ENCODE assay signal across 25 mouse cellular contexts in the genomic region with DNA sequence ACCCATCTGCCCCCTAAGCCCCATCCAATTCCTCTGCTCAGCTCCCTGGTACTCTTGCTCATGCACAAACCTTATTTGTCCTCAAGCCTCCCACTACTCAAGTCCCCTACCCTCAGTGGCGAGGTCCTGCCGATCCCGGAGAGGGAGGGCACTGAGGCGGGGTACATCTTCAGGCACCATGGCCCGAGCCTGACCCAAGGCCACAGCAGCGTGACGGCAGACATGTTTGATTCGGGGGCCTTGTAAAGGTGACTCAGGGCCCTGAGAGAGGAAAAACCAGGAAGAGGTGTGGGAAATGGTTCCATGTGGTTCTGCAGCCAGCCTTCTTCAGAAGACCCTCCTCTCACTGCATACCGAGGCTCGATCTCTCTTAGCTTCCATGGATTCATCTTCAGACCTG. TPM values are rescaled to one million over a fixed set of nuclear protein-coding genes. Genes with fewer than 3 reads are reported as not detected.
DNase-seq lines count a peak whose midpoint lies in the region; TF ChIP-seq lines count a peak whose summit lies in the region.
"Had no signal": no experiment of that assay in that cellular context is flagged by ENCODE, and none has a peak within 500 bp of the region (broad histone marks: within the 10 kb centered on the region; RNA-seq: fewer than 3 reads in every experiment).

No protein-coding gene starts in this region.

- 93% methylated on average over 10 of the region's 10 CpGs for WGBS in cerebellum, adult 2 months

- no peak overlapping the region for H3K4me3 ChIP-seq in cerebellum, adult 2 months (replicated peaks; ENCODE audit: insufficient read depth, low read depth, low read length)
- H3K4me3 ChIP-seq: forebrain, embryonic 13.5 days; heart, adult 2 months; heart, embryonic 15.5 days; hindbrain, embryonic 12.5 days; hindbrain, embryonic 15.5 days had no signal

- no peak for TF ChIP-seq POLR2A in cerebellum, adult 2 months (IDR thresholded peaks at IDR 0.05; ENCODE audit: borderline replicate concordance, insufficient read depth, low read length)

- DNase-seq in adrenal gland, postnatal 10 days: peak; percentile 44
- no peak for DNase-seq in adrenal gland, postnatal 25 days
- DNase-seq in cerebellum, adult 8-10 months: peak; percentile 8
- DNase-seq in cerebellum, adult 2 months: no peak
- peak; percentile 6 for DNase-seq in heart, postnatal 4 days
- no peak for DNase-seq in heart, postnatal 10 days
- DNase-seq: B cell, adult 2 months; cerebellum, adult 9-10 months; cerebellum, postnatal 25 days; gastrocnemius, postnatal 10 days; gastrocnemius, postnatal 36 days; heart, adult 2 months; heart, postnatal 14 days; kidney, adult 2 months had no signal

- intact Hi-C loops in heart, postnatal 10 days (cut with DNase I): no loop called here

- no peak for TF ChIP-seq CTCF in cerebellum, adult 2 months (IDR thresholded peaks at IDR 0.05; ENCODE audit: borderline replicate concordance, insufficient read depth, low read depth, low read length)

- H3K27me3 ChIP-seq in cerebellum, adult 2 months (ENCODE audit: control insufficient read depth, insufficient read depth, low read length): no peaks in the 10 kb centered on the region
- H3K27me3 ChIP-seq: CH12.LX; forebrain, embryonic 13.5 days; heart, embryonic 15.5 days; hindbrain, embryonic 12.5 days; hindbrain, embryonic 15.5 days; Patski had no signal

- no peak overlapping the region for H3K27ac ChIP-seq in cerebellum, adult 2 months (ENCODE audit: insufficient read depth, low read length)
- H3K27ac ChIP-seq: forebrain, embryonic 10.5 days; forebrain, embryonic 13.5 days; heart, adult 2 months; heart, embryonic 15.5 days; hindbrain, embryonic 12.5 days; hindbrain, embryonic 15.5 days had no signal

- peaks cover 7% of the 10 kb centered on the region; the same call in 1 of the 2 replicates for H3K4me1 ChIP-seq in cerebellum, adult 2 months (ENCODE audit: control insufficient read depth, insufficient read depth, low read length)

RNA-seq across cellular contexts. Expression of gene Kmt2b, which starts 4.2 kb away (rescaled TPM):
- total RNA-seq in adrenal gland, postnatal 10 days (2021): 10 to 100 TPM; 34.9 to 48.7 TPM
- 60.7 and 73.7 TPM in 2 replicates for total RNA-seq in adrenal gland, postnatal 25 days (2021)
- polyA plus RNA-seq in cerebellum, adult 2 months (2012; rRNA removed): 57.7 and 60.0 TPM in 2 replicates
- 10 to 100 TPM; 29.5 to 35.8 TPM for total RNA-seq in heart, postnatal 4 days (2021)
- 10 to 100 TPM; 25.8 to 30.2 TPM for total RNA-seq in heart, postnatal 10 days (2021)

RNA-seq across cellular contexts. Expression of gene Zbtb32, which starts 14.4 kb away (rescaled TPM):
- under 1 TPM; 0.18 to 0.27 TPM for total RNA-seq in adrenal gland, postnatal 10 days (2021)
- 0.33 and 0.71 TPM in 2 replicates for total RNA-seq in adrenal gland, postnatal 25 days (2021)
- not detected in 2 replicates for polyA plus RNA-seq in cerebellum, adult 2 months (2012; rRNA removed)
- not detected for total RNA-seq in heart, postnatal 4 days (2021)
- total RNA-seq in heart, postnatal 10 days (2021): not detected
- total RNA-seq: gastrocnemius, adult 18-20 months; gastrocnemius, postnatal 10 days; gastrocnemius, postnatal 36 days; granulocyte monocyte progenitor cell, adult 5-6 weeks; heart, postnatal 14 days; hematopoietic stem cell, adult 5-6 weeks had no signal

RNA-seq across cellular contexts. Expression of gene Igflr1, which starts 19.1 kb away (rescaled TPM):
- total RNA-seq in adrenal gland, postnatal 10 days (2021): 1 to 10 TPM; 2.6 to 4.7 TPM
- total RNA-seq in adrenal gland, postnatal 25 days (2021): 4.4 and 6.7 TPM in 2 replicates
- polyA plus RNA-seq in cerebellum, adult 2 months (2012; rRNA removed): 8.3 and 10.1 TPM in 2 replicates
- 1 to 10 TPM; 1.1 to 1.2 TPM for total RNA-seq in heart, postnatal 4 days (2021)
- 1 to 10 TPM; 1.6 to 2.0 TPM for total RNA-seq in heart, postnatal 10 days (2021)
- total RNA-seq: G1E; hematopoietic stem cell, adult 5-6 weeks had no signal

RNA-seq across cellular contexts. Expression of gene Psenen, which starts 20.9 kb away (rescaled TPM):
- 100 to 1,000 TPM; 119 to 128 TPM for total RNA-seq in adrenal gland, postnatal 10 days (2021)
- 148 and 160 TPM in 2 replicates for total RNA-seq in adrenal gland, postnatal 25 days (2021)
- 147 and 155 TPM in 2 replicates for polyA plus RNA-seq in cerebellum, adult 2 months (2012; rRNA removed)
- total RNA-seq in heart, postnatal 4 days (2021): 10 to 100 TPM; 80.0 to 83.8 TPM
- 10 to 100 TPM; 78.2 to 80.1 TPM for total RNA-seq in heart, postnatal 10 days (2021)

RNA-seq across cellular contexts. Expression of gene Gm49396, which starts 21.2 kb away (rescaled TPM):
- total RNA-seq in adrenal gland, postnatal 10 days (2021): 1 to 10 TPM; 2.4 to 7.1 TPM
- 6.3 and 8.0 TPM in 2 replicates for total RNA-seq in adrenal gland, postnatal 25 days (2021)
- polyA plus RNA-seq in cerebellum, adult 2 months (2012; rRNA removed): 11.9 and 12.3 TPM in 2 replicates
- 1 to 10 TPM; 2.1 to 3.1 TPM for total RNA-seq in heart, postnatal 4 days (2021)
- total RNA-seq in heart, postnatal 10 days (2021): 1 to 10 TPM; 1.7 to 1.8 TPM

Comparison
In these comparisons a context has a peak if more than half of its experiments do, and no peak if none do; other contexts are left out.
1. DNase-seq: peak in adrenal gland, postnatal 10 days (single experiment), cerebellum, adult 8-10 months (single experiment) and heart, postnatal 4 days (single experiment); none in adrenal gland, postnatal 25 days (single experiment), cerebellum, adult 2 months (0 of 2) and heart, postnatal 10 days (0 of 2).